Mouse (Mus musculus) neural tube, embryonic 11.5 days (tissue): ENCODE results near the gene Tlr9. TPM values are rescaled to one million over a fixed set of nuclear protein-coding genes. Genes with fewer than 3 reads are reported as not detected.

Source experiments
- ATAC-seq: fragments of 200-750 bp; cut with Nextera tagmentation; 2 replicates; pipeline ENCODE4 v1.8.0; 2017; ENCODE audit warnings: moderate number of reproducible peaks, mild to moderate bottlenecking, moderate TSS enrichment, moderate library complexity; ENCODE audit not compliant: insufficient read depth, low FRiP score, low TSS enrichment
- DNase-seq: peaks from one replicate; pipeline ENCODE4 v3.0.0-alpha.2; 2015; ENCODE audit warnings: low spot score
- H3K27ac ChIP-seq: fragments of 300-500 bp; sonication (generic); 2 replicates; pipeline ENCODE4 v1.5.1; 2014; ENCODE audit warnings: low read depth, mild to moderate bottlenecking, low read length
- H3K27me3 ChIP-seq: fragments of 300-500 bp; sonication (generic); 2 replicates; pipeline ENCODE4 v1.6.1; 2014; ENCODE audit warnings: mild to moderate bottlenecking, low read length, mixed read lengths; ENCODE audit not compliant: control insufficient read depth, insufficient read depth
- H3K36me3 ChIP-seq: fragments of 300-500 bp; sonication (generic); 2 replicates; pipeline ENCODE4 v1.6.1; 2014; ENCODE audit warnings: mild to moderate bottlenecking, low read length, moderate library complexity, mixed read lengths; ENCODE audit not compliant: control insufficient read depth, insufficient read depth
- H3K4me1 ChIP-seq: fragments of 300-500 bp; sonication (generic); 2 replicates; pipeline ENCODE4 v1.6.1; 2014; ENCODE audit warnings: low read length, mixed read lengths; ENCODE audit not compliant: control insufficient read depth, insufficient read depth
- H3K4me2 ChIP-seq: fragments of 300-500 bp; sonication (generic); 2 replicates; pipeline ENCODE4 v1.6.1; 2014; ENCODE audit warnings: low read depth, mild to moderate bottlenecking, moderate library complexity
- H3K4me3 ChIP-seq: fragments of 300-500 bp; sonication (generic); 2 replicates; pipeline ENCODE4 v1.5.1; 2014; ENCODE audit warnings: low read depth, low read length
- H3K9ac ChIP-seq: fragments of 300-500 bp; sonication (generic); 2 replicates; pipeline ENCODE4 v1.6.1; 2014; ENCODE audit warnings: mild to moderate bottlenecking, low read length
- H3K9me3 ChIP-seq: fragments of 300-500 bp; sonication (generic); 2 replicates; pipeline ENCODE4 v1.6.1; 2016; ENCODE audit warnings: low read length; ENCODE audit not compliant: control insufficient read depth
- WGBS: fragments of 180-500 bp; shearing (Covaris S2); extraction: QIAGEN DNeasy Blood & Tissue Kit; methylation state at CpG from one replicate; pipeline ENCODE4 v1.1.7; 2014; 5-methylcytosine and 5-hydroxymethylcytosine counted together
- polyA plus RNA-seq: library from polyadenylated mRNA; unstranded; fragments of >200 nt; fragmentation: Nextera tagmentation; extraction: Ambion mirVana; gene quantifications from 2 replicates; pipeline ENCODE4 v1.2.1, GENCODE M21; 2014

The Tlr9 gene
- polyA plus RNA-seq, 1 experiment from 2014 or later: not detected

DNA sequence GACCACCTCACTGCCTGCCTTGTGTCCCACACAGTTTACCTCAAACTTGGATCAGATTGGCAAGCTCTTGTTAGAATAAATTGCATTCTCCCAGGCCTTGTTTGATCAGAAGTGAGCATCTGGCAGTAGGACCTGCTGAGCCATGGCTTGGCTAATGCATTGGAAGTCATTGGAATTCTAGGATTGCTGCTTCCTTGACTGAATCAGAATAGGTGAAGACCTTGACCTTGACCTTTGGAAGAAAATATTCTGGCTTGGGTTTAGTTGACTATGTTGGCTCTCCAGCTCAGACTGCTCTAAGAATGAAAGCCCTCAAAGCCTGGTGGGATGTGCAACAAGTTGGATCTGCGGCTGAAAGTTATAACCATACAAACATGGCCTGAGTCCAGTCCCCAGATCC is 31.0 kb upstream of the Tlr9 start:
- 100% methylated on average over 1 of the region's 1 CpGs for WGBS
- no peaks in the 10 kb centered on the region for H3K4me1 ChIP-seq
- H3K36me3 ChIP-seq: peaks cover 27% of the 10 kb centered on the region
- no peak overlapping the region for H3K9ac ChIP-seq
- H3K27me3 ChIP-seq: no peaks in the 10 kb centered on the region
- no peak overlapping the region for H3K27ac ChIP-seq
- ATAC-seq (no peak), DNase-seq (no peak)
- H3K4me2 ChIP-seq: no peak overlapping the region
- H3K4me3 ChIP-seq: no peak overlapping the region
- H3K9me3 ChIP-seq: no peaks in the 10 kb centered on the region

DNA sequence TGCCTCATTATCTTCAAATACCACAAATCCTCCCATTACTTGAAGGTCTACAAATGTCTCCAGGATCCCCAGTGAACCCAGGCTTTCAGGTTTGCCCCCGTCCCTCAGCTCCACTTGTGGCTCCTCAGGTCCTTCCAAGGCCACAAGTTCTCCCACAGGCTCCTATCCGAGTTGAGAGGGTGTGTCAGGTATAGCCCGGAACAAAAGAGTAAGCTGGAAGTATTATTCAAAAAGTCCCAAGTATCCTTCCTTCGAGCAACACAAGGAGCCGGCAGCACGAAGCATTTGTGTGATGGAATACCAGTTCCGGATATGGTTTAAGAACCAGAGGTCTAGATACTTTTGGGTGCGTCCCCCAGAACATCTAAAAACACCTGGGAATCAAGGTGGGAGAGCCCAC is 30.4 kb upstream of the Tlr9 start:
- Histone ChIP-seq H3K36me3 (peaks cover 24% of the 10 kb centered on the region), H3K4me3 (no peak overlapping the region), H3K4me2 (no peak overlapping the region), H3K27me3 (no peaks in the 10 kb centered on the region), H3K27ac (no peak overlapping the region), H3K9ac (no peak overlapping the region), H3K4me1 (no peaks in the 10 kb centered on the region), H3K9me3 (no peaks in the 10 kb centered on the region)
- ATAC-seq (no peak), DNase-seq (no peak)
- 94% methylated on average over 8 of the region's 8 CpGs for WGBS

DNA sequence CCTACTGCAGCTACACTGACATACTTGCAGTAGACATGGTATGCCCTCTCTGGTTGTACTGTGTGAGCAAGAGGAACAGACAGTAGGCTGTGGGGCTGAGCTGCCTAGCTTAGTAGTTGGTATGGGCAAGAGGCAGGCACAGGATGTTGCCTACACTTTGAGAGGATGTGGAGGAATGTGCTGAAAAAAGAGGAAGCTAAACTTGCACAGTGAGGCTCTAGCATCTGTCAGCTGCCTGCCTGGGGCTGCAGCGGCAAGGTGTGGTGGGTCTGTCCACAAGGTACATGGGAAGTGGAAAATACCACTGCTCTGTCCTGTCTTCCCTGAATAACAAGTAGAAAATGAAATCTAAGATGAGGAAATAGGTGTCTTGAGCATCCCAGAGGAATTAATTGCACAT is 29.4 kb upstream of the Tlr9 start:
- Histone ChIP-seq H3K36me3 (peaks cover 24% of the 10 kb centered on the region), H3K4me2 (no peak overlapping the region), H3K9me3 (no peaks in the 10 kb centered on the region), H3K4me1 (no peaks in the 10 kb centered on the region), H3K9ac (no peak overlapping the region), H3K27ac (no peak overlapping the region), H3K27me3 (no peaks in the 10 kb centered on the region), H3K4me3 (no peak overlapping the region)
- DNase-seq (no peak), ATAC-seq (no peak)
- WGBS: 85% methylated on average over 1 of the region's 1 CpGs

DNA sequence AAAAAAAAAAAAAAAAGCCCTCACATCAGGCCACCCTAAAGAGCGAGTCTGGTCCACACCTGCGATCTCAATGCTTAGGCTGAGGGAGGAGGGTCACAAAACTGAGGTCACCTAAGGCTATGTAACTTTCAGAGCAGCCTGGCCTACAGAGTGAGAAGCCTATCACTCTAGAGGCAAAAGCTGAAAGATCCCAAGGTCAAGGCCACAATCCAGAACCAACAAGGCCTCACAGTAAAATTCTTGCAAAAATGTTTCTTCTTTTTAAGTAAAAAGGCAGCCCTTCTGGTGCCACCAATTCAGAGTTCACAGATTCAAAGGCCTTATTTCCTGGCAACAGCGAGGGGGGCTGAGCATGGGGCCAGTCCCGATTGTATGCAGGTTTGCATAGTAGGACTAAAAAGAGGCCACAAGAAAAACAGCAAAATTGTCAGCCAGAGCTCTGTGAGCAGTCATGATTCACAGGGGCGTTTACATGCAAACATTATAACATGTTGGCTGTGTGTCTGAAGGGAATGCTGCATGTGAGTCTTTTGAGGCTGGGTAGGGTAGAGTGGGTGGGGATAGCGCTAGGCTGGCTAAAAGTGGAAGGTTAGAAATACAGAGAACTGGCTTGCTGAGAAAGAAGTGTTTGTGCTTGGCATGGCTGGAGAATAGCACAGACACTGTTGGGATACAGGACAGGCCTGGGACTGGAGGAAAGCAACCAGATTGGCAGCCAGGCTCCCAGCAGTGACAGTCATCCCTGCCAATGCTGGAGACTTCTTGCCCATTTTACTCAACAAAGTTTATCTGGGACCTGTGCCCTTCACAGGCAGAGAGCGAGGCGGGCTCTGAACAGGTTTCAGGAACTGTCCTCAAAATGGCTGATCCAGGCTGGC is 28.2 kb upstream of the Tlr9 start:
- no peak overlapping the region for H3K4me2 ChIP-seq
- H3K4me1 ChIP-seq: peaks cover 2% of the 10 kb centered on the region; the same call in 1 of the 2 replicates
- no peak overlapping the region for H3K4me3 ChIP-seq
- DNase-seq (no peak), ATAC-seq (no peak)
- no peaks in the 10 kb centered on the region for H3K9me3 ChIP-seq
- H3K9ac ChIP-seq: no peak overlapping the region
- H3K27me3 ChIP-seq: no peaks in the 10 kb centered on the region
- no peak overlapping the region for H3K27ac ChIP-seq
- H3K36me3 ChIP-seq: peaks cover 14% of the 10 kb centered on the region
- WGBS: 92% methylated on average over 8 of the region's 8 CpGs

DNA sequence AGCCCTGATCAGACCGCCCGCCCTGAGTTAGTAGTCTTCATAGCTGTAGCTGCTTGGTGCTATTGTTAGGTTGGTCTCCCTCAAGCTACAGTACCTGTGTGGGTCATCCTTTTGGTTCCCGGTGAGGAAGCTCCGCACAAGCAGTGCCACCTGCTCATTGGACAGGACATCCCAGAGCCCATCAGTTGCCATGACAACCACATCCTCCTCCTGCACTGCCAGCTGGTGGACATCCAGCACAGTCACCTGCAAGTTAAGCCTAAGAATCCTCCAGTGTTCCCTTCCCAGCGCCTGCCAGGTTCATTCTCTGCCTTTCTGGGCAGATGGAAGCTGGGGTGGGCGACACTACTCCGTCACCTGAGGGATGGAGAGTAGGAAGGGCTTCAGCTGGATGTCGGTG is 26.7 kb upstream of the Tlr9 start:
- Histone ChIP-seq H3K9me3 (no peaks in the 10 kb centered on the region), H3K4me1 (peaks cover 4% of the 10 kb centered on the region; the same call in 1 of the 2 replicates), H3K4me3 (no peak overlapping the region), H3K27ac (no peak overlapping the region), H3K9ac (no peak overlapping the region), H3K27me3 (no peaks in the 10 kb centered on the region), H3K36me3 (peaks cover 6% of the 10 kb centered on the region), H3K4me2 (no peak overlapping the region)
- 82% methylated on average over 8 of the region's 8 CpGs for WGBS
- DNase-seq (no peak), ATAC-seq (no peak)

DNA sequence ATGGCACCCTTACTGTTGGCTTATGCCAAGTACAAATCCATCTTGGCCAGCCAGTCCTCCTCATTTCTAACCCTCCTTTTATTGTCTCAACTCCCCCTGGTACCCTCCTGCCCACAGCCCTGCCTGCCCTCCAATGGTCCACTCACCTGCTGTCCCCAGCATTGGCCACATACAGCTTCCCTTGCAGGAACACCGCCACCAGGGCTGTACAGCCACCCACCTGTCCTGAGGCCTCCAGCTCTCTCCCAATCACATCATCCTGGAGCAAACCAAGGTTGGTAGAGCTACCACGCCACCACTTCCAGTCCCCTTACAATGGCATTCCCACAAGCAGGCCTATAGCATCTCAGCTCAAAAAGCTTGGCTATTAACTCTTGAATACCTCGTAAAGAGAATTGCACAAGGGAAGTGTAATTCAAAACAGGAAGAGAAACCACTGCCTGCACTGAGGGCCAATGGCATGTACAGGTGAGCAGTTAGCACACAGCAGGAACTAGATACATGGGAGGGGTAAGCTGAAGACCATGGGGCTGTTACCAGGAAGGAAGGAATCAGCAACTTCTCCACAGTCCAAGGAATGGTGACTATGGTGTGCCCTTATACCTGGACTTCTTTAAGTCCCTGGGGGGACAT is 25.2 kb upstream of the Tlr9 start:
- no peak for ATAC-seq
- 73% methylated on average over 3 of the region's 3 CpGs for WGBS

DNA sequence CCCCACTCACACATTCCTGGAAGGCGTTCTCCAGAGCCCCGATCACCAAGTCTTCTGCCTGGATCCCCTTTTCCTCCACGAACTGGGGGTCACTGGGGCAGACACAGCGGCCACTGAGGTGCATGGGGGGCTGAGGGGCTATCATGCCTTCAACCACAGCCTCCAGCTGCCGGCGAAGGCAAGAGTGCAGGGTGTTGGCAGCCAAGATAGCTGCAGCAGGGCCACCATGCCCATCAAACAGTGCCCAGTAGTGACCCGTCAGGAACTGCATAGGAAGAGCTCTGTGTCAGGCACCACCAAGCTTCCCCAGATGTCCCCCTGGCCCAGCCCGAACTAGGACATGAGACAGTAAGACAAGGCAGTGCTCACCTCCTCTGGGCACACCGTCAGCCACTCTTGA is 24.7 kb upstream of the Tlr9 start:
- H3K4me1 ChIP-seq: peaks cover 4% of the 10 kb centered on the region; the same call in 1 of the 2 replicates
- no peaks in the 10 kb centered on the region for H3K9me3 ChIP-seq
- H3K27ac ChIP-seq: no peak overlapping the region
- WGBS: 89% methylated on average over 9 of the region's 9 CpGs
- no peaks in the 10 kb centered on the region for H3K27me3 ChIP-seq
- no peaks in the 10 kb centered on the region; the same call in 1 of the 2 replicates for H3K36me3 ChIP-seq
- no peak overlapping the region for H3K9ac ChIP-seq
- ATAC-seq: no peak
- H3K4me2 ChIP-seq: no peak overlapping the region
- no peak overlapping the region for H3K4me3 ChIP-seq
- DNase-seq: no peak

More for the DNA sequence above, 25.2 kb upstream of the Tlr9 start:
- Histone ChIP-seq H3K4me3 (no peak overlapping the region), H3K4me1 (peaks cover 4% of the 10 kb centered on the region; the same call in 1 of the 2 replicates), H3K27ac (no peak overlapping the region), H3K9ac (no peak overlapping the region), H3K4me2 (no peak overlapping the region), H3K27me3 (no peaks in the 10 kb centered on the region), H3K36me3 (no peaks in the 10 kb centered on the region; the same call in 1 of the 2 replicates), H3K9me3 (no peaks in the 10 kb centered on the region)
- no peak for DNase-seq

DNA sequence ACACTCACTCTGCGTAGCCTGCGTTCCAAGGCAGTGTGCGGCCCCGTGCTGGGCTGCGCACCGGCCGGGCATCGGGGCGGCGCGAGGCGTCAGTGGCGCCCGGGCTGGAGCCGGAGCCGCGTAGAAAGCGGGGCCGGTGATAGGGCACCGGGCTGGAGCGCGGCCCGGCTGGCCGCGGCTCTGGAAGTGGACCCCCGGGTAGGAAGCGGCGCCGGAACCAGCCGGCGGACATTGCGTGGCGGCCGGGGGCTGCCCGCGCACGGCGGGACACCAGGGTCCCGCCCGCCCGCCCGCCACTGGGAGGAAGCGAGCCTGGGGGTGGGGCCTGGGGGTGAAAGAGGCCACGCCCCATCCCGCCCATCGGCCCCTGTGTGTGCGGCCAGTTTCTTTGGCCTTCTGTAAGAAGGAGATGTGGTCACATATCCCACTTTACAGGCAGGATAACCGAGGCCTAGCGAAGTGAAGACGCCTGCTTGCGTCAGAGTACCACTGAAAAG is 23.4 kb upstream of the Tlr9 start:
- Histone ChIP-seq H3K4me2 (peak overlapping the region; percentile 64), H3K27ac (no peak overlapping the region), H3K9me3 (no peaks in the 10 kb centered on the region), H3K27me3 (no peaks in the 10 kb centered on the region), H3K9ac (peak overlapping the region; percentile 73), H3K4me3 (peak overlapping the region; percentile 65), H3K36me3 (no peaks in the 10 kb centered on the region; the same call in 1 of the 2 replicates), H3K4me1 (peaks cover 9% of the 10 kb centered on the region)
- WGBS: 1% methylated on average over 39 of the region's 51 CpGs
- DNase-seq: peak; percentile 79
- peak; percentile 52 for ATAC-seq
